Mouse (Mus musculus): Measurements from ENCODE around the gene Gm11985. TPM values are rescaled to one million over a fixed set of nuclear protein-coding genes. Genes with fewer than 3 reads are reported as not detected.
"Not testable (repeated sequence)": the region's sequence is repeated elsewhere in the genome, so short reads cannot be mapped to it uniquely, and the experiment has no call there.

Gene Gm11985
- polyA plus RNA-seq (2012; rRNA removed), result not detected in 2 replicates

DNA sequence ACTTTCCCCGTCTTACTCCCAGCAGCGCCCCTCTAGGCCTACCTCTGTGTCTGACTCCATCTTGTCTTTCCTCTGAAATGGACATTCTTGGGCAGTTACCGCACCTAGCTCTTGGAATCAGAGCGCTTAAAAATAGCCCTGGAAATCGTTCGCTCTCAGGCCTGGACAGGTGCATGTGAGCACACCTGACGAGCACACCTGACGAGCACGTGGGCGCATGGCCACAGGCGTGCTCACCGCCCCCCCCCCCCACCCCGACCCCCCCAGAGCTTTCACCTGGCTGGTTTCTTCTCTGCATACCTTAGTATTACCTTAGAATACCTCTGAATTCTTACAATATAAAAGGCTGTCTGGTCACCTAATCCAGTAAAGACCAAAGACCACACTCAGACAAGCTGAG, at the start of gene Gm11985:
Gene Gm11985 (minus strand): TSS at position 101 of the 400 bp plus-strand sequence.
- no peak for DNase-seq (ENCODE audit: low spot score)

DNA sequence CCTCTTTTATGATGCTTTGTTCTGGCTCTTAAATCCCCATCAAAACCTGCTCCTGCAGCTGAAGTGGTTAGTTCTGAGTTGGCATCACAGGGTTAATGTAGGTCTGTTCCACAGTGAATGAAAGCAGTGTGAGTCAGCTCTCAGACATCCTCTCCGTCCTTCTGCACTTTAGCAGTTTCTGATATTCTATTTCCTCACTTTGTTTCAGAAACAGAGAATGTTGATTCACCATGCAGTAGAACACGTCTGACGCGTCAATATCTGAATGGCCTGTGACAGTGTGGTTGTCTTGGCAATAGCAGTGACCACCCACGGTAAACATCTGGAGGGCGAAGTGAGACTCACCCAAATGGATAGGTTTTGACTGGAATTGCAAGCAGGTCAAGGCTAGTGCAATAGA, 49.3 kb upstream of the Gm11985 start:
- no peak for DNase-seq (ENCODE audit: low spot score)

DNA sequence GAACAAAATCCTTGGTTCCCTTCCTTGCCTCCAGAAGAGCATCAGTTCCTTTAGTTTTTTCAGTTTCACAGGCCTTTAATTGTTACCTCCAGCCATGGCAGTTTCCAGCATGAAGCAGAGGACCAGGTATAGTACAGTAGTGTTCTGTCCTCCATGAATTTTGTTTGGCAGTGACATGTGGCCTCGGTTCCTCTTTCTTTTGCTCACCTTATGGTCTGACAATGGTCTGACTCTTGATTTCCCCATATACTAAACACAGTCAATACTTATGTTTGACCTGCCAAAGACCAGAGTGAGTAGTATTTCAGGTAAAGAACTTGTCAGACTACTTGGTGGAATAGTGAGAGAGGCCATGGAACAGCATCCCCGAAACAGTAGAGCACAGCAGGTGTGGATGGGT, 48.4 kb upstream of the Gm11985 start:
- DNase-seq (ENCODE audit: low spot score), result no peak

- DNase-seq (ENCODE audit: low spot score), result no peak
Observed at GRCm38 (mm10) chr11:7234981-7235609, 46.7 kb upstream of the Gm11985 start.

DNA sequence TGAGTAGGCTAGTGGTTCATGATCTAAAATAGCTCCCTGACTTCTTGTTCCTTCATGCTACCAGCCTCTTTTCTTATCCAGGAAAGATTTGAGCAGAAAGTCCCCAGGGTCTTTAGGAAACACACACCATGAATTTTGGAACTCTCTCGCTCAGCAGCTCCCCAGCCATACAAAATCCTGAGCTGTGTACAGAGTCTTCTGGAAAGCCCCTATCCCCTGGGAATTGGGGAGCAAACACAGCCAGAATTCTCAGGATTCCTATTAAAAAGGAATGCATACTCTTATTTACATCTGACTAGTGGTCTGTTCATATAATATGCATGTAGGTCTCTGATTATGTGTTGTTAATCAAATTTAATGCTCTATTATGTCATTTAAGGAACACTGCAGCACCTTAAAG, 46.1 kb upstream of the Gm11985 start:
- DNase-seq (ENCODE audit: low spot score), result no peak

GRCm38 (mm10) chr11:7233333-7233732, 45.0 kb upstream of the Gm11985 start:
- no peak for DNase-seq (ENCODE audit: low spot score)

GRCm38 (mm10) chr11:7231958-7232357, 43.6 kb upstream of the Gm11985 start:
- no peak for DNase-seq (ENCODE audit: low spot score)

GRCm38 (mm10) chr11:7230000-7230399, 41.6 kb upstream of the Gm11985 start:
- no peak for DNase-seq (ENCODE audit: low spot score)

DNA sequence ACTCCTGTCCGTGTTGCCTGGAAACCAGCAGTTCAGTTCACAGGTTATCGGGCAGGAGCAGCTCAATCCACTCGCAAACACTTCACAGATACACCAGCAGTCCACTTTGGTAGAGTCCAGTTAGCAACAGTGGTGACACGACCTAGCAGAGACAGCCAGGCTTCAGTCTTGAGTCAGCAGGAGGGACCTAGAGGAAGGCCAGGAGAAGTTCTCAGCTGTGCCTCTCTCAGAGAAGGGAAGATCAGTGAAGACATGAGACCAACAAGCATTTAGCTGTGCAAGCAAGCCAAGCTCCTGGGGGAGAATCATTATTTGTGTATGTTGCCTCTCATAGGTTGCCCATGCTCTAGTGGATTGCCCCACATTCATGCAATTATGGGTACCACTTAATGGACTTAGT, 39.7 kb upstream of the Gm11985 start:
- no peak for DNase-seq (ENCODE audit: low spot score)

DNA sequence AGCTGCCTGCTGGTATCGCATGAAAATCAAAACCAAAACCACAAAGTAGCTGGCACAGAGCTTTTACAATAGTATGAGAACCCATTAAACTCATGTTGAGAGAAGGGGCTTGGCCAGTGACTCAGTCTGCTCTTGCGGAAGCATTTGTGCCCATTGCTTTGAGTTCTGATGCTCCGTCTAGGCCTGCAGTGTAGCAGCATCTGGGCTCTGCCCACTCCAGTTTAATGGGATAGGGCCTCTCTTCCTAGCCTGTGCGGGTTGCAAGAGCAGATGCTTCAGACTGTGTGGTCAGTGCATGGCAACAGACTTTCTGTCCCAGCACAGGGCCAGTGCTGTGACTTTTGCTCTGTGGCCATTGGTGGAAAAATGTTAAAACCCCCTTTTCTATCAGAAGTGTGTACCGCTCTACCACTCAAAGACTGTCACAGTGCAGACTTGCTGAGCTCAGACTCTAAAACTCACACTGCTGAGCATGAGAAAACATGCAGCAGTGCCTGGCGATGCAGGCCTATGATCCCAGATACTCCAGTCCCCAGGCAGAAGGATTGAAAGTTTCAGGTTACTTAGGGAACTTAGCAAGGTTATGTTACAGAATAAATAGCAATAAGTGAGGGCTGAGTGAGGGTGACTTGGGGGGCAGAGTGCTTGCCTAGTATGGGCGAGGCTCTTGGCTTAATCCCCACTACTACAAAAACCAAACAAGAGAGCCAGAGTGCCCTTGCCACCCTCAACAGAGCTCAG, 38.6 kb upstream of the Gm11985 start:
- no peak for DNase-seq (ENCODE audit: low spot score)

DNA sequence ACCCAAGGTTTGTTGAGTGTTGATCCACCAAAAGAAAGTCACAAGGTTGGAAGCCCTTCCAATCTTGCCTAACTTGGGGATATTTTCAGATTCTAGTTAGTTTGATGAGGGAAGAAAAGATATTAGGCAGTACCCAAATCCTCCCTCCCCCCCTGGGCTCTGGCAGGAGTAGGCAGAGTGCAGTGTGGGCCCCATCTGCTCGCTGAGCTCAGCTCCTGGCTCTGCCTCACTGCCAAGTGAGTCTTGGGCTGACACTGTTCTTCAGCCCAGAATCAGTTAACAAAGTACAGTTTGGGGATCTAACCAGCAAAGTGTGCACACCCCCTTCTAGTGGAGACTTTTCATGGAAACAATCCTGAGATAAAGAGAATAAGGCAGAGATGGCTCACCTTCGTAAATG, 37.8 kb upstream of the Gm11985 start:
- DNase-seq (ENCODE audit: low spot score), result no peak

GRCm38 (mm10) chr11:7221826-7222225, 33.5 kb upstream of the Gm11985 start:
- not testable (repeated sequence) for DNase-seq (ENCODE audit: low spot score)

GRCm38 (mm10) chr11:7215703-7216102, 27.3 kb upstream of the Gm11985 start:
- peak; percentile 56 for DNase-seq (ENCODE audit: low spot score)

- DNase-seq (ENCODE audit: low spot score), result no peak
Observed at GRCm38 (mm10) chr11:7214761-7215160, 26.4 kb upstream of the Gm11985 start.

GRCm38 (mm10) chr11:7214342-7214660, 25.9 kb upstream of the Gm11985 start:
- no peak for DNase-seq (ENCODE audit: low spot score)

GRCm38 (mm10) chr11:7213501-7214341, 25.4 kb upstream of the Gm11985 start, which contains the start of gene Igfbp3:
Igfbp3 (minus strand) TSS chr11:7213923.
- DNase-seq (ENCODE audit: low spot score), result peak; percentile 31

DNA sequence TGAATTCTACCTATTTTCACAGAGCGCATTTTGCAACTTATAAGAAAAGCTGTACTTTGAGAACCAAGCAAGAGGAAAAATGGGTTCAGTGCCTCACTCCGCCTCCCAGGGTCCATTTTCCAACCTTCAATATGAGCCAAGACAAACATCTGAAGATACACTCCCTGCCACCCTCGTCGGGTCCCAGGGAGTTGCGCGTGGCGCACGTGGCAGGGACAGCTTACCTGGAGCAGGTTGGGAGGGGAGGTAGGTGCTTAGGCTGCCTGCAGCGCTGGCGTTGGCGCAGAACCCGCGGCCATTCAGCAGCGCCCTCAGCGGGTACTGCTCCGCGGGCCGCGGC, 24.8 kb upstream of the Gm11985 start:
- DNase-seq (ENCODE audit: low spot score), result no peak

DNA sequence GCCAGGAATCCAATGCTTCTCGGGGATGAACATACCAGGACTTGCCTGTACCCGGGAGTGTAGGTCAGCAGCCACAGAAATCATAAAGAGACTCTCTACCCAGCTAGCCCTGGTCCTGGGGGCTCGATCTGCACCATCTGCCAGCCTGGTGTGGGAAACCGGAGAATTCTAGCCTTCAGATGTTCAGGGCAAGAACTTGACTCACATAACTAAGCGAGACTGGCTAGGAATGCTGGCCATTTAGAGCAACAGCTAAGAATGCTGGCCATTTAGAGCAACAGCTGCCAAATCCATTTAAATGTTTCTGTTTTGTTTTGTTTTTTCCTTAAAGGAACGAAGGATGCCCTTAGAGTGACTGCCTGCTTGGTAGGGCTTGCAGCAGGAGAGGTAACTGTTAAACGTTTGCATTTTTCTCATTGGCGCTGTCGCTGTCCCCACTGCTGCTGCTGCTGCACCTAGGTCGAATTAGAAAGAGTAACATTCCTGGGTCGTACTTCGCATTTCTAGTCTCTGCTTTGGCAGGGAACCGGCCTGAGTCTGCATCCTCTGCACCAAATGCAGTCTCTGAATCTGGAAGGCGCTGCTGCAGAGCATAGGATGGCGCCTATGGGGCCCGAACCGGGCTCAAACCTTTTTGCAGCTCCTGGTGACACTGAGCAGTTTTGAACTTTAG, 23.9 kb upstream of the Gm11985 start:
- DNase-seq (ENCODE audit: low spot score), result no peak

- no peak for DNase-seq (ENCODE audit: low spot score)
Observed at GRCm38 (mm10) chr11:7211211-7211610, 22.8 kb upstream of the Gm11985 start.

DNA sequence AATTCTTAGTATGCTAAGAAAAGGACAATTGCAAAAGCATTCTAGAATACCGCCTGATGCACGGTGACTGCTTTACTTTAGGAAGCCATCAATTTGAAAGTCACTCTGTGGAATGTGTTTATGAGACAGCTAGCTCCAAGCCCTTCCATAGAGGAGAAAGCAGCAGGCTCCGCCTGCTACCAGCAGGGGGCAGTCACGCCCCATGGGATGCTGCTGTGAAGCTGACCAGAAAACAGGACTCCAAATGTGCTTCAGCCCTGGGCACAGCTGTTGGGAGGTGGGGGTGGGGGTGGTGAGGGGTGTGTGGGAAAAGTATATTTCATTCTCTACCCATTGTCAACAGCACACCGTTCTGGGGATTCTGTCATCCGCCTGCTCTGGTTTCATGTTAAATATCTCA, 22.0 kb upstream of the Gm11985 start:
- peak; percentile 65 for DNase-seq (ENCODE audit: low spot score)

DNA sequence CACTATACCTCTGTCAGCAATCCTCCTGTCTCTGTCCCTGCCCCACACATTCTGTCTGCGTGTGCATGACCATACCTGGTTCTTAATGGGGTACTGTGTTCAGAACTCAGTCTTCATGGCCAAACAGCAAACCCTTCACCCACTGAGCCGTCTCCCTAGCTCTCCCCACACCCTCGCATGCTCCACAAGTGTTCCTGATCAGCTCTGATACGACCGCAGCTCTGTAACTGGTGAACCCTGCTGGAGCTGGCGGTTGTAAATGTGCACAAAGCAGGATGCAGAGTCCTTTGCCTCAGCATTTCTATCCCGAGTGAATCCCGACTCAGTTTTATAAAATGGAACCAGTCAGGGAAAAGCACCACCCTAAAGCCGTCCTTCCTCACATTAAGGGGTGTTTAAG, 15.5 kb upstream of the Gm11985 start:
- no peak for DNase-seq (ENCODE audit: low spot score)

- no peak for DNase-seq (ENCODE audit: low spot score)
Observed at GRCm38 (mm10) chr11:7202206-7202605, 13.8 kb upstream of the Gm11985 start.

Measured in urinary bladder, adult 2 months (tissue).